Mouse (Mus musculus): ENCODE measurements around the gene Gmpr2. TPM values are rescaled to one million over a fixed set of nuclear protein-coding genes. Genes with fewer than 3 reads are reported as not detected.

The Gmpr2 gene
- total RNA-seq, 2 experiments from 2014 or later = 16.6 to 21.0 TPM

- no peak for DNase-seq
Measured at GRCm38 (mm10) chr14:55726261-55726660, 54.5 kb downstream of the Gmpr2 start.

GRCm38 (mm10) chr14:55727889-55728685 is 56.3 kb downstream of the Gmpr2 start:
- DNase-seq = no peak

Other genes starting within 250 kb of the Gmpr2 start
- gene Dhrs4, start 193.2 kb upstream of the Gmpr2 start, total RNA-seq (2021) = 100 to 1,000 TPM; 102 to 115 TPM
- 1 to 10 TPM; 2.9 to 5.9 TPM for gene Carmil3, start 181.3 kb upstream of the Gmpr2 start, total RNA-seq (2021)
- gene Cpne6, start 161.5 kb upstream of the Gmpr2 start, total RNA-seq (2021) = under 1 TPM in 1 of 2 experiments, not detected in 1; 0.12 TPM
- gene Nrl, start 147.0 kb upstream of the Gmpr2 start, total RNA-seq (2021) = not detected
- 10 to 100 TPM; 19.7 to 21.5 TPM for gene Pck2, start 131.7 kb upstream of the Gmpr2 start, total RNA-seq (2021)
- gene Dcaf11, start 111.9 kb upstream of the Gmpr2 start, total RNA-seq (2021) = 10 to 100 TPM; 60.8 to 63.0 TPM
- gene A730061H03Rik, start 111.5 kb upstream of the Gmpr2 start, total RNA-seq (2021) = not detected
- gene Fitm1, start 96.3 kb upstream of the Gmpr2 start, total RNA-seq (2021) = 100 to 1,000 TPM; 122 to 152 TPM
- 100 to 1,000 TPM; 232 to 244 TPM for gene Psme1, start 93.8 kb upstream of the Gmpr2 start, total RNA-seq (2021)
- gene Emc9, start 86.6 kb upstream of the Gmpr2 start, total RNA-seq (2021) = 10 to 100 TPM; 37.3 to 40.1 TPM
- 100 to 1,000 TPM; 127 to 153 TPM for gene Psme2, start 80.8 kb upstream of the Gmpr2 start, total RNA-seq (2021)
- 10 to 100 TPM; 25.9 to 27.9 TPM for gene Rnf31, start 80.2 kb upstream of the Gmpr2 start, total RNA-seq (2021)
- gene Irf9, start 68.4 kb upstream of the Gmpr2 start, total RNA-seq (2021) = 1 to 10 TPM; 7.6 to 9.9 TPM
- gene Rec8, start 53.9 kb upstream of the Gmpr2 start, total RNA-seq (2021) = under 1 TPM; 0.43 to 0.54 TPM
- gene Ipo4, start 36.0 kb upstream of the Gmpr2 start, total RNA-seq (2021) = 10 to 100 TPM; 64.6 to 67.1 TPM
- 1 to 10 TPM; 3.7 to 4.3 TPM for gene Gm49378, start 34.0 kb upstream of the Gmpr2 start, total RNA-seq (2021)
- gene Tm9sf1, start 28.1 kb upstream of the Gmpr2 start, total RNA-seq (2021) = 10 to 100 TPM; 60.1 to 72.3 TPM
- gene Tssk4, start 21.8 kb upstream of the Gmpr2 start, total RNA-seq (2021) = 1 to 10 TPM; 1.1 to 1.2 TPM
- gene Mdp1, start 11.4 kb upstream of the Gmpr2 start, total RNA-seq (2021) = 10 to 100 TPM; 63.2 to 66.7 TPM
- gene Nedd8, start 183 bp downstream of the Gmpr2 start, total RNA-seq (2021) = 100 to 1,000 TPM; 296 to 328 TPM
- gene Tinf2, start 9.9 kb downstream of the Gmpr2 start, total RNA-seq (2021) = 10 to 100 TPM; 23.4 to 25.7 TPM
- under 1 TPM; 0.20 to 0.50 TPM for gene Tgm1, start 42.0 kb downstream of the Gmpr2 start, total RNA-seq (2021)
- gene Rabggta, start 50.3 kb downstream of the Gmpr2 start, total RNA-seq (2021) = 10 to 100 TPM; 13.1 to 13.9 TPM
- gene Dhrs1, start 73.7 kb downstream of the Gmpr2 start, total RNA-seq (2021) = 10 to 100 TPM; 46.0 to 51.4 TPM
- 10 to 100 TPM; 17.8 to 18.3 TPM for gene Nop9, start 73.8 kb downstream of the Gmpr2 start, total RNA-seq (2021)
- gene Cideb, start 86.5 kb downstream of the Gmpr2 start, total RNA-seq (2021) = 1 to 10 TPM; 1.2 to 2.2 TPM
- gene Ltb4r2, start 89.5 kb downstream of the Gmpr2 start, total RNA-seq (2021) = under 1 TPM; 0.11 to 0.26 TPM
- gene Ltb4r1, start 94.0 kb downstream of the Gmpr2 start, total RNA-seq (2021) = under 1 TPM; 0.50 TPM
- 10 to 100 TPM; 18.9 to 22.3 TPM for gene Adcy4, start 112.2 kb downstream of the Gmpr2 start, total RNA-seq (2021)
- 10 to 100 TPM; 10.6 to 14.0 TPM for gene Ripk3, start 116.9 kb downstream of the Gmpr2 start, total RNA-seq (2021)
- gene Nfatc4, start 151.2 kb downstream of the Gmpr2 start, total RNA-seq (2021) = 10 to 100 TPM; 12.7 to 13.3 TPM
- gene Nynrin, start 182.1 kb downstream of the Gmpr2 start, total RNA-seq (2021) = 10 to 100 TPM; 36.0 to 36.3 TPM
- gene Cbln3, start 212.5 kb downstream of the Gmpr2 start, total RNA-seq (2021) = under 1 TPM; 0.62 to 0.65 TPM
- 10 to 100 TPM; 11.6 to 12.0 TPM for gene Khnyn, start 213.0 kb downstream of the Gmpr2 start, total RNA-seq (2021)
- 10 to 100 TPM; 57.0 to 61.3 TPM for gene Sdr39u1, start 228.4 kb downstream of the Gmpr2 start, total RNA-seq (2021)

All from heart, postnatal 4 days (tissue).